Mouse (Mus musculus): ENCODE results near the gene Armh3.

DNA sequence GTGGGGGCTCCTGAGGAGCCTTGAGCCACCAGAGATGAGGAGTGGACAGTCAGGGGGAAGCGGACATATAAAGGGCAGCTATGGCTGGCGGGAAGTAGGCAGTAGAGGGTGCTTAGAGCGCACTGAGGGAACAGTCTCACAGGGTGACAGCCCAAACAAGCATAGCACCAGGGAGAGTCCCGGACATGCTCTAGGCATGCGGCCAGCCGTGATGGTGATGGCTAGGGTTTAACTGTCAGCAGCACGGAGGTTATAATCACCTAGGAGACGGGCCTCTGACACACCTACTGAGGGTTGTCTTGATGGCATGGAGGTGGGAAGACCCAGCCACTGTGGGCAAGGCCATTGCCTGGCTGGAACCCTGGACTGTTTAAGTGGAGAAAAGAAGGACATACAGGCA, 28.3 kb upstream of the Armh3 start:
- TF ChIP-seq CTCF (IDR thresholded peaks at IDR 0.05; ENCODE audit: borderline replicate concordance, extremely low read depth, insufficient read depth, insufficient read length) (no peak), POLR2A (IDR thresholded peaks at IDR 0.05; ENCODE audit: borderline replicate concordance, extremely low read depth, insufficient read depth, insufficient read length, poor library complexity, severe bottlenecking) (no peak)

Data from brain, embryonic 14.5 days (tissue).